Mouse (Mus musculus): ENCODE data around the gene Espn.

DNA sequence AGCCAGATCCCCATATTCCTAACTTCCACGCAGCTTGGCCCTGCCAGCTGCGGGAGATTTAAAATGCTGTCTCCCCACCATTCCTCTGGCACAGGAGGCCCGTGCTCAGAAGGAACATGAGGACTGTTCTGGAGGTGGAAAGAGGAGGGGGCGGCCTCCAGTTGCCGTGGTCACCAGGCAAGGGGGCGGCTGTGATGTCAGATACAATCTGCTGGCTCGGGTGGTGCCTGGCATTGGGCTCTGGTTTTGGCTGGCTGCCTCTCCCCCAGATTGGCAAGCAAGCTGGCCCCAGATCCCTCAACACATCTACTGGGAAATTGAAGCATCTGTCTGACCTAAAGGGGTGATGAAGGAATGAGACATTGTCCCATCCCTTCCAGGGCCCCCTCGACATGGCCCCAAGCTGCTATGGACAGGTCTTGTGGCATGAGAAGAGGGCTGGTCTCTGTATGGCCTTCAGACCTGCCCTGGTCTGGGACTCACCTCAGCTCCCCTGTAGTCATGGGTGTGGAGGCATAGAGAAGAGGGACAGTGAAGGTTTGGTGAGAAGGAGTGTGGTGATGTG, 63.5 kb downstream of the Espn start:
- TF ChIP-seq EP300 (optimal IDR thresholded peaks at IDR 0.05): no peak
- TF ChIP-seq CTCF (IDR thresholded peaks at IDR 0.05; ENCODE audit: low read depth): no peak

All from stomach, postnatal 0 days (tissue).